Mouse (Mus musculus) G1E (cell line): ENCODE results near the gene Atp8b4.

ENCODE experiments used
- CTCF ChIP-seq: IDR thresholded peaks from 2 replicates; pipeline ENCODE4 v1.5.1; 2012; ENCODE audit warnings: low read depth, low read length, inconsistent platforms, mixed read lengths
- TAL1 ChIP-seq: conservative IDR thresholded peaks from 2 replicates; pipeline ENCODE4 v1.6.1; 2012; ENCODE audit warnings: low read depth, low read length, inconsistent platforms, mixed read lengths

GRCm38 (mm10) chr2:126302381-126302780, 198.1 kb downstream of the Atp8b4 start:
- no peak for TF ChIP-seq CTCF
- no peak for TF ChIP-seq TAL1
